Mouse (Mus musculus): ENCODE measurements around the gene Eea1.

- TF ChIP-seq GATA1 (IDR thresholded peaks at IDR 0.05; ENCODE audit: low read length): no peak
- no peak for TF ChIP-seq TAL1 (IDR thresholded peaks at IDR 0.05; ENCODE audit: low read length)
Observed at GRCm38 (mm10) chr10:96047960-96048536, 107.6 kb downstream of the Eea1 start.
